Mouse (Mus musculus) midbrain, embryonic 10.5 days (tissue): ENCODE measurements around the gene Phf21b. TPM values are rescaled to one million over a fixed set of nuclear protein-coding genes. Genes with fewer than 3 reads are reported as not detected.
"Not testable (repeated sequence)": the region's sequence is repeated elsewhere in the genome, so short reads cannot be mapped to it uniquely, and the experiment has no call there.

Experiments used
- DNase-seq: peaks from one replicate; pipeline ENCODE4 v3.0.0-alpha.2; 2017; ENCODE audit warnings: low spot score
- H3K27ac ChIP-seq: fragments of 300-500 bp; sonication (generic); replicated peaks from 2 replicates; pipeline ENCODE4 v1.5.1; 2016; ENCODE audit warnings: mild to moderate bottlenecking
- H3K27me3 ChIP-seq: fragments of 300-500 bp; sonication (generic); 2 replicates; pipeline ENCODE4 v1.6.1; 2016; ENCODE audit warnings: low read depth, mild to moderate bottlenecking; ENCODE audit not compliant: poor library complexity, severe bottlenecking
- H3K36me3 ChIP-seq: fragments of 300-500 bp; sonication (generic); 2 replicates; pipeline ENCODE4 v1.6.1; 2016; ENCODE audit warnings: mild to moderate bottlenecking, moderate library complexity
- H3K4me1 ChIP-seq: fragments of 300-500 bp; sonication (generic); 2 replicates; pipeline ENCODE4 v1.6.1; 2016
- H3K4me3 ChIP-seq: fragments of 300-500 bp; sonication (generic); 2 replicates; pipeline ENCODE4 v1.5.1; 2016; ENCODE audit warnings: mild to moderate bottlenecking, moderate library complexity
- H3K9me3 ChIP-seq: fragments of 300-500 bp; sonication (generic); replicated peaks from 2 replicates; pipeline ENCODE4 v1.6.1; 2016; ENCODE audit warnings: mild to moderate bottlenecking
- WGBS: fragments of 180-500 bp; shearing (Covaris S2); methylation state at CpG from one replicate; pipeline ENCODE4 v1.1.7; 2016; 5-methylcytosine and 5-hydroxymethylcytosine counted together
- polyA plus RNA-seq: library from polyadenylated mRNA; unstranded; fragments of >200 nt; fragmentation: Nextera tagmentation; extraction: Ambion mirVana; gene quantifications from 2 replicates; pipeline ENCODE4 v1.2.1, GENCODE M21; 2016

Phf21b gene
- polyA plus RNA-seq, 1 experiment from 2014 or later = 9.5 TPM

GRCm38 (mm10) chr15:84803685-84804084 is 52.2 kb downstream of the Phf21b start:
- Histone ChIP-seq H3K27me3 (no peaks in the 10 kb centered on the region), H3K36me3 (peaks cover 100% of the 10 kb centered on the region), H3K27ac (no peak overlapping the region), H3K9me3 (peaks cover 11% of the 10 kb centered on the region; the same call in 1 of the 2 replicates), H3K4me3 (no peak overlapping the region), H3K4me1 (no peaks in the 10 kb centered on the region)
- 58% methylated on average over 3 of the region's 3 CpGs for WGBS
- peak; percentile 57 for DNase-seq

GRCm38 (mm10) chr15:84800132-84800531 is 55.7 kb downstream of the Phf21b start:
- 85% methylated on average over 5 of the region's 5 CpGs for WGBS
- H3K4me1 ChIP-seq = no peaks in the 10 kb centered on the region
- H3K27me3 ChIP-seq = no peaks in the 10 kb centered on the region
- peaks cover 99% of the 10 kb centered on the region for H3K36me3 ChIP-seq
- no peak overlapping the region for H3K27ac ChIP-seq
- DNase-seq = no peak
- H3K9me3 ChIP-seq = peaks cover 20% of the 10 kb centered on the region; the same call in 1 of the 2 replicates
- no peak overlapping the region for H3K4me3 ChIP-seq

- Histone ChIP-seq H3K4me1 (no peaks in the 10 kb centered on the region), H3K36me3 (peaks cover 99% of the 10 kb centered on the region), H3K9me3 (peaks cover 12% of the 10 kb centered on the region; the same call in 1 of the 2 replicates), H3K27me3 (no peaks in the 10 kb centered on the region), H3K27ac (no peak overlapping the region), H3K4me3 (no peak overlapping the region)
- no peak for DNase-seq
- WGBS = 86% methylated on average over 5 of the region's 5 CpGs
These were observed 62.2 kb downstream of the Phf21b start for GRCm38 (mm10) chr15:84793649-84794048.

- no peak overlapping the region for H3K27ac ChIP-seq
- no peak overlapping the region for H3K4me3 ChIP-seq
- peaks cover 87% of the 10 kb centered on the region for H3K36me3 ChIP-seq
- no peaks in the 10 kb centered on the region for H3K9me3 ChIP-seq
- DNase-seq = no peak
- 78% methylated on average over 10 of the region's 10 CpGs for WGBS
- H3K4me1 ChIP-seq = peaks cover 3% of the 10 kb centered on the region; the same call in 1 of the 2 replicates
- no peaks in the 10 kb centered on the region for H3K27me3 ChIP-seq
These were observed 68.7 kb downstream of the Phf21b start for GRCm38 (mm10) chr15:84787161-84787560.

- Histone ChIP-seq H3K9me3 (no peaks in the 10 kb centered on the region), H3K4me3 (no peak overlapping the region), H3K4me1 (peaks cover 3% of the 10 kb centered on the region; the same call in 1 of the 2 replicates), H3K27ac (no peak overlapping the region), H3K27me3 (no peaks in the 10 kb centered on the region), H3K36me3 (peaks cover 64% of the 10 kb centered on the region)
- DNase-seq = no peak
- WGBS = 94% methylated on average over 16 of the region's 16 CpGs
These were observed 71.0 kb downstream of the Phf21b start for GRCm38 (mm10) chr15:84784812-84785211.

- Histone ChIP-seq H3K36me3 (peaks cover 2% of the 10 kb centered on the region), H3K27me3 (no peaks in the 10 kb centered on the region), H3K4me3 (no peak overlapping the region), H3K27ac (no peak overlapping the region), H3K9me3 (no peaks in the 10 kb centered on the region), H3K4me1 (peaks cover 31% of the 10 kb centered on the region)
- no peak for DNase-seq
- WGBS = 61% methylated on average over 5 of the region's 5 CpGs
These were observed 77.3 kb downstream of the Phf21b start for GRCm38 (mm10) chr15:84778587-84778986.

- no peaks in the 10 kb centered on the region for H3K27me3 ChIP-seq
- no peaks in the 10 kb centered on the region for H3K36me3 ChIP-seq
- H3K4me3 ChIP-seq = peak overlapping the region; percentile 12; the same call in 1 of the 2 replicates
- peak overlapping the region; percentile 81 for H3K27ac ChIP-seq
- 61% methylated on average over 20 of the region's 20 CpGs for WGBS
- peaks cover 31% of the 10 kb centered on the region for H3K4me1 ChIP-seq
- no peak for DNase-seq
- no peaks in the 10 kb centered on the region for H3K9me3 ChIP-seq
These were observed 80.3 kb downstream of the Phf21b start for GRCm38 (mm10) chr15:84775421-84776174.

GRCm38 (mm10) chr15:84772191-84773111 is 83.4 kb downstream of the Phf21b start:
- 83% methylated on average over 21 of the region's 21 CpGs for whole genome bisulfite sequencing
- Histone ChIP-seq H3K36me3 (no peaks in the 10 kb centered on the region), H3K27me3 (no peaks in the 10 kb centered on the region), H3K4me3 (no peak overlapping the region), H3K9me3 (no peaks in the 10 kb centered on the region), H3K4me1 (peaks cover 20% of the 10 kb centered on the region), H3K27ac (no peak overlapping the region)
- DNase-seq = no peak

GRCm38 (mm10) chr15:84769641-84770341 is 86.1 kb downstream of the Phf21b start:
- no peaks in the 10 kb centered on the region for H3K27me3 ChIP-seq
- 86% methylated on average over 11 of the region's 11 CpGs for WGBS
- no peak overlapping the region for H3K27ac ChIP-seq
- H3K4me1 ChIP-seq = peaks cover 11% of the 10 kb centered on the region
- no peak for DNase-seq
- no peaks in the 10 kb centered on the region for H3K36me3 ChIP-seq
- H3K4me3 ChIP-seq = no peak overlapping the region
- H3K9me3 ChIP-seq = no peaks in the 10 kb centered on the region

GRCm38 (mm10) chr15:84768531-84768930 is 87.3 kb downstream of the Phf21b start:
- peaks cover 10% of the 10 kb centered on the region for H3K4me1 ChIP-seq
- WGBS = 91% methylated on average over 4 of the region's 4 CpGs
- H3K36me3 ChIP-seq, H3K27me3 ChIP-seq, H3K9me3 ChIP-seq, H3K4me3 ChIP-seq, DNase-seq, H3K27ac ChIP-seq: not testable (repeated sequence)

- no peak for DNase-seq
- Histone ChIP-seq H3K36me3 (no peaks in the 10 kb centered on the region), H3K4me3 (no peak overlapping the region), H3K27ac (no peak overlapping the region), H3K4me1 (peaks cover 22% of the 10 kb centered on the region), H3K9me3 (no peaks in the 10 kb centered on the region), H3K27me3 (no peaks in the 10 kb centered on the region)
- 43% methylated on average over 10 of the region's 10 CpGs for WGBS
These were observed 89.2 kb downstream of the Phf21b start for GRCm38 (mm10) chr15:84766621-84767020.

- H3K9me3 ChIP-seq = no peaks in the 10 kb centered on the region
- no peak for DNase-seq
- no peaks in the 10 kb centered on the region for H3K36me3 ChIP-seq
- WGBS = 19% methylated on average over 7 of the region's 7 CpGs
- H3K4me1 ChIP-seq = peaks cover 22% of the 10 kb centered on the region
- peak overlapping the region; percentile 19; the same call in 1 of the 2 replicates for H3K27ac ChIP-seq
- H3K27me3 ChIP-seq = peaks cover 5% of the 10 kb centered on the region
- H3K4me3 ChIP-seq = no peak overlapping the region
These were observed 92.4 kb downstream of the Phf21b start for GRCm38 (mm10) chr15:84763423-84763812.
